Mouse (Mus musculus) forebrain, postnatal 0 days (tissue): ENCODE data around the gene Angptl6. TPM values are rescaled to one million over a fixed set of nuclear protein-coding genes. Genes with fewer than 3 reads are reported as not detected.

Source experiments
- ATAC-seq: fragments of 200-750 bp; cut with Nextera tagmentation; 2 replicates; pipeline ENCODE4 v1.8.0; 2017; ENCODE audit warnings: mild to moderate bottlenecking, moderate library complexity
- DNase-seq: peaks from one replicate; pipeline ENCODE4 v3.0.0-alpha.2; 2015
- H3K27ac ChIP-seq: fragments of 300-500 bp; sonication (generic); 2 replicates; pipeline ENCODE4 v1.5.1; 2014; ENCODE audit warnings: low read depth, mild to moderate bottlenecking, antibody characterized with exemption, low read length, moderate library complexity, mixed read lengths
- H3K27me3 ChIP-seq: fragments of 300-500 bp; sonication (generic); 2 replicates; pipeline ENCODE4 v1.6.1; 2014; ENCODE audit warnings: mild to moderate bottlenecking, low read length, mixed read lengths; ENCODE audit not compliant: insufficient read depth
- H3K36me3 ChIP-seq: fragments of 300-500 bp; sonication (generic); 2 replicates; pipeline ENCODE4 v1.6.1; 2014; ENCODE audit warnings: mild to moderate bottlenecking, moderate library complexity; ENCODE audit not compliant: insufficient read depth
- H3K4me1 ChIP-seq: fragments of 300-500 bp; sonication (generic); 2 replicates; pipeline ENCODE4 v1.6.1; 2014; ENCODE audit warnings: antibody characterized with exemption; ENCODE audit not compliant: insufficient read depth
- H3K4me2 ChIP-seq: fragments of 300-500 bp; sonication (generic); 2 replicates; pipeline ENCODE4 v1.6.1; 2014; ENCODE audit warnings: low read depth, mild to moderate bottlenecking, moderate library complexity
- H3K4me3 ChIP-seq: fragments of 300-500 bp; sonication (generic); 2 replicates; pipeline ENCODE4 v1.5.1; 2014; ENCODE audit warnings: low read depth, low read length, mixed read lengths
- H3K9ac ChIP-seq: fragments of 300-500 bp; sonication (generic); 2 replicates; pipeline ENCODE4 v1.6.1; 2014; ENCODE audit warnings: mild to moderate bottlenecking
- H3K9me3 ChIP-seq: fragments of 300-500 bp; sonication (generic); 2 replicates; pipeline ENCODE4 v1.6.1; 2016; ENCODE audit warnings: low read length
- CTCF ChIP-seq: sonication (generic); IDR thresholded peaks from 2 replicates; pipeline ENCODE4 v1.5.1; 2016; ENCODE audit warnings: antibody characterized with exemption, control low read depth, low read depth
- WGBS: fragments of 180-500 bp; shearing (Covaris S2); extraction: QIAGEN DNeasy Blood & Tissue Kit; methylation state at CpG from one replicate; pipeline ENCODE4 v1.1.7; 2014; 5-methylcytosine and 5-hydroxymethylcytosine counted together
- polyA plus RNA-seq: library from polyadenylated mRNA; unstranded; fragments of >200 nt; fragmentation: Nextera tagmentation; extraction: Ambion mirVana; gene quantifications from 2 replicates; pipeline ENCODE4 v1.2.1, GENCODE M21; 2015
- total RNA-seq: library from RNA; depleted of rRNA; stranded (reverse); fragments of >200 nt; gene quantifications from 2 replicates; pipeline ENCODE4 v1.2.3, GENCODE M21; 2014

Gene Angptl6
- total and polyA plus RNA-seq, 2 experiments from 2014 or later: 8.6 to 16.4 TPM

GRCm38 (mm10) chr9:20897736-20898510 is 18.4 kb upstream of the Angptl6 start:
- H3K27me3 ChIP-seq: no peaks in the 10 kb centered on the region
- H3K9me3 ChIP-seq: no peaks in the 10 kb centered on the region
- WGBS: 10% methylated on average over 25 of the region's 39 CpGs
- H3K4me1 ChIP-seq: peaks cover 8% of the 10 kb centered on the region; the same call in 1 of the 2 replicates
- peak overlapping the region; percentile 82 for H3K9ac ChIP-seq
- peak overlapping the region; percentile 97 for H3K4me2 ChIP-seq
- no peak for DNase-seq
- H3K4me3 ChIP-seq: peak overlapping the region; percentile 93
- TF ChIP-seq CTCF: no peak
- H3K27ac ChIP-seq: peak overlapping the region; percentile 77
- ATAC-seq: peak; percentile 55
- peaks cover 34% of the 10 kb centered on the region for H3K36me3 ChIP-seq

- no peaks in the 10 kb centered on the region for H3K9me3 ChIP-seq
- WGBS: 95% methylated on average over 9 of the region's 9 CpGs
- DNase-seq: no peak
- H3K4me1 ChIP-seq: peaks cover 8% of the 10 kb centered on the region; the same call in 1 of the 2 replicates
- TF ChIP-seq CTCF: no peak
- peaks cover 60% of the 10 kb centered on the region for H3K36me3 ChIP-seq
- no peak overlapping the region for H3K9ac ChIP-seq
- ATAC-seq: no peak
- no peak overlapping the region for H3K4me2 ChIP-seq
- H3K27me3 ChIP-seq: no peaks in the 10 kb centered on the region
- H3K27ac ChIP-seq: no peak overlapping the region
- H3K4me3 ChIP-seq: no peak overlapping the region
These were observed 15.9 kb upstream of the Angptl6 start for GRCm38 (mm10) chr9:20895382-20895781.

- Histone ChIP-seq H3K27me3 (no peaks in the 10 kb centered on the region), H3K4me3 (no peak overlapping the region), H3K9me3 (no peaks in the 10 kb centered on the region), H3K9ac (no peak overlapping the region), H3K4me1 (peaks cover 8% of the 10 kb centered on the region; the same call in 1 of the 2 replicates), H3K36me3 (peaks cover 67% of the 10 kb centered on the region), H3K4me2 (no peak overlapping the region), H3K27ac (no peak overlapping the region)
- DNase-seq (no peak), ATAC-seq (no peak)
- no peak for TF ChIP-seq CTCF
- 87% methylated on average over 15 of the region's 15 CpGs for WGBS
These were observed 15.1 kb upstream of the Angptl6 start for GRCm38 (mm10) chr9:20894629-20895028.

GRCm38 (mm10) chr9:20893590-20894343 is 14.2 kb upstream of the Angptl6 start:
- WGBS: 89% methylated on average over 13 of the region's 13 CpGs
- no peak overlapping the region for H3K9ac ChIP-seq
- peaks cover 72% of the 10 kb centered on the region for H3K36me3 ChIP-seq
- ATAC-seq: no peak
- H3K27me3 ChIP-seq: no peaks in the 10 kb centered on the region
- H3K4me2 ChIP-seq: no peak overlapping the region
- no peak overlapping the region for H3K27ac ChIP-seq
- no peaks in the 10 kb centered on the region for H3K9me3 ChIP-seq
- H3K4me1 ChIP-seq: peaks cover 9% of the 10 kb centered on the region; the same call in 1 of the 2 replicates
- no peak overlapping the region for H3K4me3 ChIP-seq
- no peak for TF ChIP-seq CTCF
- no peak for DNase-seq

GRCm38 (mm10) chr9:20893069-20893468 is 13.5 kb upstream of the Angptl6 start:
- Histone ChIP-seq H3K4me1 (peaks cover 12% of the 10 kb centered on the region; the same call in 1 of the 2 replicates), H3K9me3 (no peaks in the 10 kb centered on the region), H3K36me3 (peaks cover 72% of the 10 kb centered on the region), H3K9ac (no peak overlapping the region), H3K4me3 (no peak overlapping the region), H3K27me3 (no peaks in the 10 kb centered on the region), H3K4me2 (no peak overlapping the region), H3K27ac (no peak overlapping the region)
- no peak for ATAC-seq
- TF ChIP-seq CTCF: no peak
- 59% methylated on average over 5 of the region's 5 CpGs for WGBS
- DNase-seq: no peak

- H3K36me3 ChIP-seq: peaks cover 72% of the 10 kb centered on the region
- peaks cover 8% of the 10 kb centered on the region; the same call in 1 of the 2 replicates for H3K4me1 ChIP-seq
- H3K27me3 ChIP-seq: no peaks in the 10 kb centered on the region
- WGBS: 77% methylated on average over 5 of the region's 5 CpGs
- H3K4me2 ChIP-seq: no peak overlapping the region
- DNase-seq (no peak), ATAC-seq (no peak)
- no peak overlapping the region for H3K4me3 ChIP-seq
- H3K9me3 ChIP-seq: no peaks in the 10 kb centered on the region
- H3K9ac ChIP-seq: no peak overlapping the region
- TF ChIP-seq CTCF: no peak
- no peak overlapping the region for H3K27ac ChIP-seq
These were observed 12.7 kb upstream of the Angptl6 start for GRCm38 (mm10) chr9:20892104-20892653.
